Mouse (Mus musculus): ENCODE measurements around the gene Taf12.
"Not testable (repeated sequence)": the region's sequence is repeated elsewhere in the genome, so short reads cannot be mapped to it uniquely, and the experiment has no call there.

Gene Taf12

DNA sequence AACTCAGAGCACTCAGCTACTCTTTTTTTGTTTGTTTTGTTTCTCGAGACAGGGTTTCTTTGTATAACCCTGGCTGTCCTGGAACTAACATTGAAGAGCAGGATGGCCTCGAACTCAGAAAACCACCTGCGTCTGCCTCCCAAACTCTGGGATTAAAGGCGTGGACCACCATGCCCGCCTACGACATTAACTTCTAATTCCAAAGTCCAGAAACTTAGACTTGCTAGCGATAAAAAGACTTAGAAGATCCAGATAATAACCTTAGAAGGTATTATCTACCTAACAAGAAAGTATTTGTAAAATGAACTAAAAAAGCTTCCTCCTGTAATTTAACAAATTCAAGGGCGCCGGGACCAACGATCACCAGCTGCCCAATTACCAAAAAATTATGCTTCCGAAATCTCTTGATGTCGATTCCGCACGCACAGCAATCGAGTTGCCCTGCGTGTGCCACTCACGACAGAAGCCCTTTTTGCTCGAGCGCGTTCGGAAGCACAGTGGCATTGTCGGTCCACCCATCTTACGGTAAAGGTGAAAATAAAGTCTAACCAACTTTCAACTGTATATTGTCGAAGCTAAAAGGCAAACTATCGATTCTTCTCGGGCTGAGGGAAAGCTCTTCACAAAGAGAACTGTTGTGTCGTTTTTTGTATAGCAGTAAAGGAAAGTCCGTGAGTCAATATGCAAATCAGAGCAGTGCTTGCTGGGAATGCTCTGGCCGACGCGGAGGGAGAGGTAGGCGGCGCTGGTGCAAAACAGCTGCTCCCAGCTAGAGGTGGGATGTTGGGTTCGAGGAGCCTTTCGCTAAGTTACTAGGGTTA is 4.2 kb upstream of the Taf12 start:
- peak; percentile 95 for DNase-seq (ENCODE audit: low read depth, low spot score)

DNA sequence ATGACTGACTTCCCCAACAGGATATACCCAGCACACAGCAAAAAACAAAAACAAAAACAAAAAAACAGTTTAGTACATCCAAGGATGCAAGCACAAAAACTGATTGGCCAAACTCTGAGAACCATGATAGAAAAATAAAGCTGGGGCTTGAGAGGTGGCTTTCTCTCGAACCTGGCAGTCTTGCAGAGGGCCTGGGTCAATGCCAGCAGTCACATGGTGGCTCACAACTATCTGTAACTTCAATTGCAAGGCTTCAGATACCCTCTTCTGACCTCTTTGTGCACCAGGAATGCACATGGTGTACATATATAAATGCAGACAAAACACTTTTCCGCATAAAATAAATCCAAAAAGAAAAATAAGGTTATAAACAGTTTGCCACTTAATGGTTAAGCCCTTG is 1.0 kb upstream of the Taf12 start:
- DNase-seq (ENCODE audit: low read depth, low spot score) = no peak

DNA sequence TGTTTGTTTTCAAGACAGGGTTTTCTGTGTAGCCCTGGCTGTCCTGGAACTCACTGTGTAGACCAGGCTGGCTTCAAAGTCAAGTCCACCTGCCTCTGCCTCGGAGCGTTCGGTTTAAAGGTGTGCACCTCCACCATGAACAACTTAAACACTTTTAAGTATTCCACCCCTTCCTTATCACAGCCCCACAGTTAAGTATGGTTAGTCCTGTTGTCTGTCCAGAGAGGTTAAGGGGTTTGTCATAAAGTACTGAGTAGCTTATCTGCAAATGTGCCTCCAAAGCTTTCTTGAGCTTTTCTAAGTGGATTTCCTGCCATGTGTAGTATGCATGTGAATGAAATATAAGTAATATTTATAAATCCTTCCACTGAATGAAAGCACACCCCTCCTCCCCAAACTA is 1.8 kb downstream of the Taf12 start:
- DNase-seq (ENCODE audit: low read depth, low spot score) = no peak

DNA sequence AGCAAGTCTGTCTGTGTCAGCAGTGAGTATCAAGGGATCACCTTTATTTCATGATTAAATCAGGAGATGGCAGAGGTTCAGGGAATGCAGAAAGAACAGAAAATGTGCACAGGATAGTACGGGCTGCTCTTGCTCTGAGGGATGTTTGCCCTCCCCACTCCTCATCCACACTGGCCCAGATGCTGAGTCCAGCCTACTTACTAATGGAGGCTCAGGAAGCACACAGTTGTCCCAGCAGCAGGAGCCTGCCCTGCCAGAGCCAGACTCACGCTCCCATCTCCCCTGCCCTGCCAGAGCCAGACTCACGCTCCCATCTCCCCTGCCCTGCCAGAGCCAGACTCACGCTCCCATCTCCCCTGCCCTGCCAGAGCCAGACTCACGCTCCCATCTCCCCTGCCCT is 14.7 kb downstream of the Taf12 start:
- DNase-seq (ENCODE audit: low read depth, low spot score) = not testable (repeated sequence)

DNA sequence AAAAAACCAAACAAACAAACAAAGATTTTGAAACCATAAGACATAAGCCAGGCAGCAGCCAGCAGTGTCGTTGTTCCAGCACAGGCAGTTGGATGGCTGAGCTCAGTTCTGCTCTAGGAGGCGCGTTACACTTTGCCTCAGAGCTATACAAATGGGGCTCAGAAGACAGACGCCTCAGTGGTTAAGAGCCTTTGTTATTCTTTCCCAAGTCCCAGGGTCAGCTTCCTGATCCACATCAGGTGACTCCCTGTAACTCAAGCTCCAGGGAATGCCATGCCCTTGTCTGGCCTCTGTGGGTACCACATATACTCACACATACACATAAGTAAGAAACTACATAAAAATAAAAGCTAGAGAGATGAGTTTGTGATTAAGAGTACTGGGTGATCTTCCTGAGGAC is 16.9 kb downstream of the Taf12 start:
- no peak for DNase-seq (ENCODE audit: low read depth, low spot score)

DNA sequence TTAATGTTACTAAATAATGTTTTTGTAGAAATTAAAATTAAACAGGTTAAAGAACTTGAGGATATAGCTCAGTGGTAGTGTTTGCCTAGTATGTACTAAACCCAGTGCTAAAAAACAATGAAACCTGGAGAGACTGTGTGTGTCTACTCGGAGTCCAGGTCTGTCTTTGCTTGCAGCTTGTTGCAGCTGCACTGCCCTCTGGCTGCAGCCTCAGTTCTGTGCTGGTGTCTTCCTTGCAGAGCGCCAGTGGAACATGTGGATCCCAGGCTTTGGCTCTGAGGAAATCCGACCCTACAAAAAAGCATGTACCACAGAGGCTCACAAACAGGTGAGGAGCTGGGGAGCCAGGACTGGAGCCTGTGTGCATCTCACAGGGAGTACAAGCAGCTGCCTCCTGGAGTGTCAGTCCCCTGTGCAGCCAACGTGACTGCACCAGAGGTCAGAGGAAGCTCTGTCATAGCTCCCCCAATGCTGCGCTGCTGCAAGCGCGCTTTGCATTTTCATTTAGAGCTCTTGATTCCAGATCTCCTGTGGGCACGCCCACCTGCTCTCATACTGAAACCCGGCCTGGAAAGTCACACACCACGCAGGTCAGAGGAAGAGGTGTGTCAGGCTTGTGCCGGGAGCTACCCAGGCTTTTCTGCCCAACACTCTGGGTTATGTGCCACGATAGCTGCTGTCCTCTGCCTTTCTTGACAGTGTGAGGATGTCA is 17.6 kb downstream of the Taf12 start:
- no peak for DNase-seq (ENCODE audit: low read depth, low spot score)

DNA sequence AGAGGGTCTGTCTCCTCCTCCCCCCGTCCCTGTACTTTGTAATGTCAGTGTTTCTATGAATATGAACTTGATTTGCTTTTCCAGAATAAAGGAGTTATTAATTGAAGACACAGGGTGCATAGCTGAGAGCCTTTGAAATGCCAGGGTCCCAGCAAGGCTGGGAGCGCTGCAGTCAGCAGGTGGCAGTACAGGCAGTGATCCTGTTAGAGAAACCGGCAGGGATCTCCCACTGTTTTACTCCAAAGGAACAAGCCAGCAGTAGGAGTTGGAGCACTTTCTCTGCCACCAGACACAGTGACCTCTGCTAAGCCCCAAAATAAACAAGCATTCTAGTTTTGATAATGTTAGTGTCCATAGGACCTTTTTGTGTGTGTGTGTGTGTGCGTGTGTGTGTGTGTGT is 18.8 kb downstream of the Taf12 start:
- no peak for DNase-seq (ENCODE audit: low read depth, low spot score)

DNA sequence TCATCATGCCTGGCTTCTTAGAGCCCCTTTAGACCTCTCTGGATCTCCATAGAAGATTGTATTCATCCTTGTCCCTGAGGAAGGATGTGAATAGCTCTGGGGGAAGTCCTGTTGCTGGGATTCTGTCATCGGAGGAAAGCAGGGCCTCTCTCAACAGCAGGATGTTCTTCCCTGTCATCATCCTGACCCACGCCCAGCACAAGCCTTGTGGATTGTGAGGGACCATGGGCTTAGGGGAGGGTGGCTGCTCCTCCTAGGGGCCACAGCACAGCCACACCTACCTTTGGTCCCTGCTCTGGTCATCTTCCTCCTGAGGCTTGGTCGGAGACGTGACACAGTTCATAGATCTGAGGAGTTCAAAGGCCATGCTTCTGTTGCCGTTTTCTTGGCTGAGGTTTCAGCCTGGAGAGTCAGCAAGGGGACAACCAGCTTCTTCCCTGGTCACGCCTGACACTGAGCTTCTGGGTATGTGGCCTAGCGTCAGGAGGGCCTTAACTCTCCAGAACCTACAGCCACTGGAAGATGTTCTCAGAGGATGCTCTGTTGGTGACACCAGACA is 19.6 kb downstream of the Taf12 start:
- no peak for DNase-seq (ENCODE audit: low read depth, low spot score)

DNA sequence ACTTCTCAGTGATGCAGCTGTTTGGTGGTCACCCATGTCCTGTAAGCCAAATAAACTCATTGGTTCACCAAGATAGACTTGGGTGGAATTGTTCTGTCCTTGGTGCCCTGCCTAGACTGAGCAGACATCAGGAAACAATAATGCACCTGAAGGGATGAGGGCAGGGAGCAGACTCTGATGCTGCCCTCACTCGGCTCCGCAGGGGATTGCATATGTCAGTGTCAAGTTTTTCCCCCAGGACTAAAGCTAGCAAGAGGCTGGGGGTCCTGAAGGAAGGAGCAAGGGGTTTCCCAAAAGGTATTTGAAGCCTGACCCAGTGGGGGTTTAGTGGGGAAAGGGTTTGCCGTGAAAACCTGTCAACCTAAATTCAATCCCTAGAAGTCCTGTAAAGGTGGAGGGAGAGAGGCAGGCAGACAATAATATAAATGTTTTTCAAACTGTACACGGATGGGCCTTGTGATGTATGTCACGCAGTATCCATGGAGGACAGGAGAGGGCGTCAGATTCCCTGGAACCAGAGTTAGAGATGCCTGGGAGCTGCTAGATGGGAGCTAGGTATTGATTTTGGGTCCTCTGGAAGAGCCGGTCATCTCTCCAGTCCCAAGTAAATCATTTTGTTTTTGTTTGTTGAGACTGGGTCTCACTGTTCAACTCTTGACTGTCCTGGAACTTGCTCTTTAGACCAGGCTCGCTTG is 21.7 kb downstream of the Taf12 start:
- no peak for DNase-seq (ENCODE audit: low read depth, low spot score)

DNA sequence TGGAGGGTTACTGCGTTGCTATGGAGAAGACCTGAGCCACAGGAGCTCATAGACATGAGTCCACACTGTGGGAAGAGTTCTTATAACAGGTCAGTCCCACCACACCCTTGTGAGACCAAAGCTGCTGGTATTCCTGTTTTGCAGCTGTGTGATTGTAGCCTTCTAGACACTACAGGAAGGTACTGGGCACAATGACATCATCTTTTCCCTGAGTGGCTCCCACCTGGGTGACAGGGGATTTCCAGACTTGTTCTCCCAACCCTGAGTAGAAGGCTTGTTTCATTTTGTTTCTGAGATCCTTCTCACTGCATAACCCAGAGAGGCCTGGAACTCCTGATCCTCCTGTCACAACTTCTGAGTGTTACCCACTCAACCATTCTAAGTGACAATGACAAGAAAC is 25.7 kb downstream of the Taf12 start:
- DNase-seq (ENCODE audit: low read depth, low spot score) = no peak

DNA sequence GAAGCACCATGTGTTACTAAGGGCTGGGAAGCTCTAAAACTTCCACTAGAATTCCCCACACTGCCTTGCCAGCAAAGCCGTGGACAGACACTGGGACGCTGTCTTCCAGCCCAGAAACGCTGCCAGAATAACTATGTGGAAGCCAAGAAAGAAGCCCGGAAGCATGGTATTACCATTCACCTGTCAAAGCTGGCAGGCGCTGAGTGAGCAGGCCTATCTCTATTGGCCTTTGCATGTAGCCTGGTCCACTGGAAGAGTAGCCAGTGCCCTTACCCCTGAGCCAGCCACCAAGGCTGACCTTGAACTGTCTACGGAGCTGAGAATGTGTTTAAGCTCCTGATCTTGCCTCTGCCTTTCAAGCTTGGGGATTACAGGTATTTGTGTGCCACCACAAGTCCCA is 27.3 kb downstream of the Taf12 start:
- no peak for DNase-seq (ENCODE audit: low read depth, low spot score)

DNA sequence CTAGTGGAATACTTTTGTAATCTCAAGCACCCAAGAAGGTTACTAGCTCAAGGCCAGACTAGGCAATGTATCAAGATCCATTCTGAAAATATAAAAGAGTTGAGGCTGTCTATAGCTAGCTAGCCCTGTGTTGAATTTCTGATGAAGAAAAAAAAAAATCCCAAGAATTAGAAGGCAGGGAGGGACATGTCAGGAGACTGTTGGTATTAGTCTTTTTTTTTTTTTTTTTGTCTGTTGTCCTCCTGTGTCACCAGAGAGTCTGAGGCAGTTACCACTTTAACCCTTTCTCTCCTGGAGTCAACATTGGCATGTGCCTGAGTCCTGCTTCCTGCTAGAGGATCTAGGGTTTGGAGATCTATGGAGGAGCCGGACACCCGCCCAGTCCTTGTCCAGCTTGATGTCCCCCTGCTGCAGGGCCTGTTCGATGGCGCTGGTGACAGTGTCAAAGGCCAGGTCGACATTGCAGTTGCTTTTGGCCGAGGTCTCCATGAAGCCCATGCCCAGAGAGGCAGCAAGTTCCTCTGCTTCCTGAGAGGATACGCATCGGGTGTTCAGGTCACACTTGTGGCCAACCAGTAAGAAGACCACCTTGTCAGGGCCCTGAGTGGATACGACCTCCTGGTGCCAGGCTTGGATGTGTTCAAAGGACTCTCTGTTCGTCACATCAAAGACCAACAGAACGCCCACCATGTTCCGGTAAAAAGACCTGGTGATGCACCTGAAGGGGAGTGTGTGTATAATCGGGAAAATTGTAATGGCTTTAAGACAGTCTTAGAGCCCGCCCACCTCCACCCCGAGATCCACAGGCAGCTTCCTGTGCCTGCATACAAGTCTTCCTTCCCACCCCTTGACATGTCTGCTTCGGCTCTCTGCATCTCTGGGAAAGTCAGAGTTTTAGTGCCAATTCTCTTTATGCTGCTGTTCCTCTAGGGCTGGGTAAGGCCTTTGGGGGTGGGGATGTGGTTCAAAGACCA is 28.1 kb downstream of the Taf12 start:
- no peak for DNase-seq (ENCODE audit: low read depth, low spot score)

DNA sequence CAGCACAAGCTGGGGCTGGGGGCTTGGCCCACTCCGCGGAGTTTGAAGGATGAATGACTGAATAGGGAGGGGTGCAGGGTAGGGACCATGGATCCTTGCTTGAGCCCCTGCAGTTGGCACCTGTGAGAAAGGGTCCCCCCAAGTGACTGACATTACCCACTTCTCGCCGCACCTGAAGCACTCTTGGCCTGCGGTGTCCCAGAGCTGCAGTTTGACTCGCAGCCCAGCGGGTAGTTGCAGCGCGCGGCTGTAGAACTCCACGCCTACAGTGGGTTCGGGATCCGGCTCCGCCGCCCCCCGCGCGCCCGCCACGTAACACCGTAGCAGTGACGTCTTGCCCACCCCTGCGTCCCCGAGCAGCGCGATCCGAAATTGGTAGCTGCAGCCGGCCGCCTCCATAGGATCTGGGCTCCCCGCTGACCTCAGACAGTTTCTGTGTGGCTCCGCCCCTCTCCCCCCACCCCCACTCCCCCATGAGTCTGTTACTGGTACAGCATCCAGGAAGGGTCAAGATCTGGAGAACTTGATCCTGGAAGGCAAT is 28.8 kb downstream of the Taf12 start, which contains the start of gene Rab42:
Rab42 (minus strand) TSS at position 447 of the 541 bp plus-strand sequence.
- DNase-seq (ENCODE audit: low read depth, low spot score) = peak; percentile 49

DNA sequence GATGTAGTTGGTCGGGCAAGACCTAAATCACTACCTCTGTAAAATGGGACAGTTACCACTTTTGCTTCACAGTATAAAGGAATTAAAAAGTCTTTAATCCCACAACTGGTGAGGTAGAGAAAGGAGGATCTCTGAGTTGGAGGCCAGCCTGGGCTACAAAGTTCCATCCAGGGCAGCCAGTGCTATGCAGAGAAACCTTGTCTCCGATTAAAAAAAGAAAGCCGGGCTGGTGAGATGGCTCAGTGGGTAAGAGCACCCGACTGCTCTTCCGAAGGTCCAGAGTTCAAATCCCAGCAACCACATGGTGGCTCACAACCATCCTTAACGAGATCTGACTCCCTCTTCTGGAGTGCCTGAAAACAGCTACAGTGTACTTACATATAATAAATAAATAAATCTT is 29.3 kb downstream of the Taf12 start:
- not testable (repeated sequence) for DNase-seq (ENCODE audit: low read depth, low spot score)

DNA sequence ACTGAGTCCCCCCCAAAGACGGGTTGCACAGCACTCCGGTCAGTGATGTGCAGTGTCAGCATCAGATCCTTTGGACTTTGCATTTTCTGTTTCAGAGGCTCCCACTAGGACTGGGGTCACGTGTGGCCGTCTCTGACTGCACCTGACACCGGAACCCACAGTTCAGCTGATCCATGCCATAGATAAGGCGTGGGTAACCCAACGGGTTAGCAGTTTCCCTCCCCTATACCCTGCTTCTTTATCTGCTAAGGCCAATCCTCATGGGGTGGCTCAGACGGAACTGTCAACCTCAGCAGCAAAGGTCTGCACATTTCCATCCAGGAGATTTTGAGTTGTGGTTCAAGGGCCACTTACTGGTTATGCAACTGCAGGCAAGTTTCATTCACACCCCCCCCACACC is 31.1 kb downstream of the Taf12 start:
- no peak for DNase-seq (ENCODE audit: low read depth, low spot score)

DNA sequence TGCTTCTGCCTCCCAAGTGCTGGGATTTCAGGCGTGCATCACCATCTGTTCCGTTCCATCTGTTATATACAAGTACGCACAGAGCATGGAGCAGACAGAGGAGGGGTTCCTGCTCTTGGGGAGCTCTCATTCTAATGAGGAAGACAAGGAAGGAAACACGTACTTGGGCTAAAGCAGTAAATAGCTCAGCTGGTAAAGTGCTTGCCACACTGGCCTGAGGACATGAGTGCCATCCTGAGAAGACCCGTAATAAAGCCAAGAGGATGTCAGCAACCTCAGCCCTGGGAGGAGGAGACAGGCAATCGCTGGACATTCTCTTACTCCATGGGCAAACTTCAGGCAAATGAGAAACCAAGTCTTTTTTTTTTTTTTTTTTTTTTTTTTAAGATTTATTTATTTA is 31.8 kb downstream of the Taf12 start:
- DNase-seq (ENCODE audit: low read depth, low spot score) = no peak

DNA sequence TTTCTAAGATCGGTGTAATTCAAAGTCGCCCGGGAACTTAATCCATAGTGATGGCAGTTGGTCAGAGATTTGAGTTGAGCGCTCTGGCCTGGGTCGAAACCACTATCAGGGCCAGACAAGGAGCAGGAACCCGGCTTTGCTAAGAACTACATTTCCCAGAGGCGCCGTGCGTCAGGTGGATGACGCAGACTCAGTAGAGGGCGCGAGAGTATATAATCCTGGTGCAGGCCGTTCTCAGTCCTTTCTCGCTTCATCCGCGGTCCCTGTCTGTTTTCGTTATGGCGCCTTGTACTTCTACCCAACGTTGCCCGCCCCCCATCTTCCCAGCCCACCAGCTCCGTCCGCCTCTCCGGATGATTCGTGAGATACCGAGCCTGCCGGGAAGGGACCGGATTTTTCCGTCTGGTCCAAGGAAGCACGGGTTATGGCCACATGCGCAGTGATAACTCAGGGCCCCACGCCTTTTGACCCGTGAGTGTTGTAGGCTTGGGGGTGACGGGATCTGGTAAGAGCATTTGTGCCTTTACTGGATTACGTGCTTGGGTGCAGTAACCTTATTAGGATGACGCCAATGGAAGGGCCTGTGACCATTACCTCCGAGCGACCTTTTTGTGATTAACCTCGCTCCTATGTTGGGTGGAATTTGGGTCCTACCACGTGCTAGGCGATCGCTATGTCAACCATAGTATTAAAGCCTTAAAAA is 34.4 kb downstream of the Taf12 start:
- DNase-seq (ENCODE audit: low read depth, low spot score) = peak; percentile 92

DNA sequence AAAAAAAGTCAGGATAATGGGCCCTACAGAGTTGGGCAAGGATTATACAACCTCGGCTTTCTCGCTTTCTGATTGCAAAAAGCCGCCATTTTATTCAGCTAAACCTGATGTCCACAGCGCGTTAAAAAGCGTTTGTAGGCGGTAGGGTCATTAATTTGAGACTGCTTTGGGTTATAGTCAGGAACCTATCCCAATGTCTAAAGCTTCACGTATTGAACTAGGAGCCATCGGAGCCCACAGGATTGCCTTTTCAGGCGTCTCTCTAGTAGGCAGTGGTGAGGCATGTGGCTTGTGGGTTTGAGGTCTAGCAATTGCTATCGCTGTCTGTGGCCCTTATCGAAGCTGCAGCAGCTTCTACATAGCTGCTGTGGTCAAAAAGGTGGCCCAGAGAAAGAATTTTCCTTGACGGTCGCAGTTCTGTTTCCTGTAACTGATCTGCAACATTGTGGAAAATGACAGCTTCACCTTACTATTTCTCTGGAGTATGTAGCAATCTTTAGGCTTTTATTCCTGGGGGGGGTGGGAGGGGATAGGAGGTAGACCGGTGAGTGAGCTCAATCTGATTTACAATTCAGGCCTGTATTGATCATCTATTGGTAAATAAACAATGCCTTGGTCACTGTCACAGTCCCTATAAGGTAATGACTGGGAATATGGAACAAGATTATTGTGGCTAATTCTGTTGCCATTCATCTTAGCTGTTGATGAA is 35.1 kb downstream of the Taf12 start:
- DNase-seq (ENCODE audit: low read depth, low spot score) = no peak

DNA sequence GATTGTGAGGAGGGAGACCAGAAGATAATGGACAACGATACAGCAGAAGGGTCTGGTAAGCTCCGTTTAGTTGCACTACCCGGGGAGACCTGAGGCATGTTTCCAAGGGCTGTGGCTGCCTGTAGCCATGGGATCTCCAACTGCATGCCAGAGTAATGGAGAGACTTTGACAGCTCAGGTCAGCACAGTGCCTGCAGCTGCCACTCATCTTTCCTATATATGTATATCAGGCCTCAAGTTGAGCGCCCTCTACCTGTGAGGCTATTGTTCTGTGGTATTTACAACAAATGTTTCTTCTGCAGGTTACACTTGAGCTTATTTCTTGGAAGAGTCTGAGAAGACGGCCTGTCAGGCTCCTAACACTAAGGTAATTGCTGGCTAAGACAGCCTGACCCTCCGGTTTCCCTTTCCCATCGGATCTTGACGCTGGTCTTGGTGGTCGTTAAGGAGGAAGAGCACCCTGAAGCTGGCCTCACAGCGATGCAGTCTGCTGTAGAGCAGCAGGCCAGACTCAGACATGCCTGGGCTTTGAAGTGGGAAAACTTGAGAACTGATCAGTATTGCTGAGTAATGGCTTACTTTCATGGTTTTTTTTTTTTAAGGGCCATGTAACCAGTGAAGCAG is 35.8 kb downstream of the Taf12 start:
- DNase-seq (ENCODE audit: low read depth, low spot score) = no peak

Measured in forelimb bud, embryonic 11.5 days (tissue).